Mouse (Mus musculus): ENCODE data around the gene Taldo1. TPM values are rescaled to one million over a fixed set of nuclear protein-coding genes. Genes with fewer than 3 reads are reported as not detected.

Taldo1 gene
- total RNA-seq, 4 experiments from 2014 or later, result 429 to 671 (median 576) TPM

GRCm38 (mm10) chr7:141426948-141427730, 35.1 kb downstream of the Taldo1 start:
- DNase-seq, result no peak

GRCm38 (mm10) chr7:141428701-141429100, 36.7 kb downstream of the Taldo1 start:
- no peak for DNase-seq

GRCm38 (mm10) chr7:141429310-141429709, 37.3 kb downstream of the Taldo1 start, which contains the start of gene Cend1:
Gene Cend1 (minus strand): TSS chr7:141429491.
- DNase-seq, result no peak

GRCm38 (mm10) chr7:141429840-141430584, 38.0 kb downstream of the Taldo1 start:
- no peak for DNase-seq

GRCm38 (mm10) chr7:141430585-141431240, 38.7 kb downstream of the Taldo1 start:
- no peak for DNase-seq

GRCm38 (mm10) chr7:141431434-141432185, 39.6 kb downstream of the Taldo1 start:
- DNase-seq, result no peak

- DNase-seq, result peak; percentile 79
These were observed 40.2 kb downstream of the Taldo1 start for GRCm38 (mm10) chr7:141432186-141432611.

GRCm38 (mm10) chr7:141432741-141433516, 40.9 kb downstream of the Taldo1 start:
- DNase-seq, result no peak

GRCm38 (mm10) chr7:141433517-141434400, 41.8 kb downstream of the Taldo1 start:
- no peak for DNase-seq

- no peak for DNase-seq
These were observed 42.5 kb downstream of the Taldo1 start for GRCm38 (mm10) chr7:141434464-141434863.

- DNase-seq, result no peak
These were observed 43.3 kb downstream of the Taldo1 start for GRCm38 (mm10) chr7:141435129-141435855.

GRCm38 (mm10) chr7:141435856-141436522, 44.0 kb downstream of the Taldo1 start:
- DNase-seq, result no peak

GRCm38 (mm10) chr7:141436523-141436892, 44.5 kb downstream of the Taldo1 start:
- no peak for DNase-seq

- peak; percentile 71 for DNase-seq
These were observed 45.5 kb downstream of the Taldo1 start, which contains the start of gene Slc25a22 for GRCm38 (mm10) chr7:141437178-141438120. Gene Slc25a22 (minus strand): TSS chr7:141437892.

- no peak for DNase-seq
These were observed 46.4 kb downstream of the Taldo1 start for GRCm38 (mm10) chr7:141438201-141438968.

GRCm38 (mm10) chr7:141439140-141439679, 47.2 kb downstream of the Taldo1 start:
- DNase-seq, result no peak

GRCm38 (mm10) chr7:141439811-141440210, 47.8 kb downstream of the Taldo1 start:
- DNase-seq, result no peak

Data from adrenal gland, adult 8-10 months (tissue).